Mouse (Mus musculus) midbrain, embryonic 15.5 days (tissue): Measurements from ENCODE around the gene Olfr503. TPM values are rescaled to one million over a fixed set of nuclear protein-coding genes. Genes with fewer than 3 reads are reported as not detected.
"Not testable (repeated sequence)": the region's sequence is repeated elsewhere in the genome, so short reads cannot be mapped to it uniquely, and the experiment has no call there.

Experiments used
- ATAC-seq: fragments of 200-750 bp; cut with Nextera tagmentation; replicated peaks from 2 replicates; pipeline ENCODE4 v1.8.0; 2017; ENCODE audit warnings: moderate TSS enrichment
- H3K27ac ChIP-seq: fragments of 300-500 bp; sonication (generic); 2 replicates; pipeline ENCODE4 v1.5.1; 2015; ENCODE audit warnings: mild to moderate bottlenecking, inconsistent platforms
- H3K27me3 ChIP-seq: fragments of 300-500 bp; sonication (generic); replicated peaks from 2 replicates; pipeline ENCODE4 v1.6.1; 2015; ENCODE audit warnings: inconsistent platforms
- H3K36me3 ChIP-seq: fragments of 300-500 bp; sonication (generic); replicated peaks from 2 replicates; pipeline ENCODE4 v1.6.1; 2015; ENCODE audit warnings: inconsistent platforms
- H3K4me1 ChIP-seq: fragments of 300-500 bp; sonication (generic); 2 replicates; pipeline ENCODE4 v1.6.1; 2015; ENCODE audit warnings: inconsistent platforms
- H3K4me2 ChIP-seq: fragments of 300-500 bp; sonication (generic); 2 replicates; pipeline ENCODE4 v1.6.1; 2015; ENCODE audit warnings: inconsistent platforms, mild to moderate bottlenecking, moderate library complexity
- H3K4me3 ChIP-seq: fragments of 300-500 bp; sonication (generic); 2 replicates; pipeline ENCODE4 v1.5.1; 2015; ENCODE audit warnings: mild to moderate bottlenecking, inconsistent platforms
- H3K9ac ChIP-seq: fragments of 300-500 bp; sonication (generic); 2 replicates; pipeline ENCODE4 v1.6.1; 2015; ENCODE audit warnings: mild to moderate bottlenecking, inconsistent platforms
- H3K9me3 ChIP-seq: fragments of 300-500 bp; sonication (generic); 2 replicates; pipeline ENCODE4 v1.6.1; 2016; ENCODE audit warnings: inconsistent platforms
- WGBS: fragments of 180-500 bp; shearing (Covaris S2); methylation state at CpG from one replicate; pipeline ENCODE4 v1.1.7; 2015; ENCODE audit warnings: mixed read lengths; 5-methylcytosine and 5-hydroxymethylcytosine counted together
- polyA plus RNA-seq: library from polyadenylated mRNA; unstranded; fragments of >200 nt; fragmentation: Nextera tagmentation; extraction: Ambion mirVana; gene quantifications from 2 replicates; pipeline ENCODE4 v1.2.1, GENCODE M21; 2015

Gene Olfr503
- polyA plus RNA-seq = not detected in 2 replicates

DNA sequence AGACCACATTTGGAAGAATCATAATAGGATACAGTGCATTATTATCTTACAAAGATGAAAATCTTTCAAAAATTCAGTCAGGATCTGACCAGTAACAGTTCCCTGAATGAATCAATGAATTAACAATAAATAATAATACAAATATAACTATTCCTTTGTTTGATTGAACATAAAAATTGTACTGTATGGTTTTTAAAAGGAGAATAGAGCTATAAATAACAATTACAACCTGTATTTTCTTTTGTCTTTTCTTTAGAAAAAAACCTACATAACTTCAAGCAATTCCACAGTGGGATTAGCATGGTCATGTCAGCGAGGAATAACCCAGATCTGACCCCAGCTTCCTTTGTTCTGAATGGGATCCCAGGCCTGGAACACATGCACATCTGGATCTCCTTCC lies at the start of gene Olfr503:
TSS of gene Olfr503 (plus strand) at position 301 of the 400 bp plus-strand sequence.
- not testable (repeated sequence) for H3K27me3 ChIP-seq, H3K9ac ChIP-seq, H3K4me3 ChIP-seq, ATAC-seq, H3K4me2 ChIP-seq, H3K36me3 ChIP-seq, H3K4me1 ChIP-seq, H3K9me3 ChIP-seq, H3K27ac ChIP-seq
- whole genome bisulfite sequencing = 60% methylated on average over 1 of the region's 1 CpGs

DNA sequence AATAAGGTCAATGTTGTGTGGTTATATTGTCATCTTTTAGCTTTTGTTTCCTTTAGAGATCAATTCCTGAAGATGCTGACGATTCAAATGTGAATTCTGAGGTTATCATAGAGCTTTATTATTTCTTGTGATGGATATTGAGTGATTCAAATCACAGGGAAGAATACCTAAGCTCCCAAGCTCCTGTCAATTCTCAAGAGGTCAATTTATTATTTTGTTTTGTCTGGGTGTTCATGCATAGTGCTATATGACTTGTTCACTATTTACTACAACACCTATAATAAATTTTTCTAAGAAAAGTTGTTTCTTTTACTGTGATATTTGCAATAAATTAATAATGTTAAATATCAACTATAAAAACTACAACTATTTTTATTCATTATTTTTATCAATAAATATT lies 19.4 kb upstream of the Olfr503 start, which contains the start of gene Olfr502:
TSS of gene Olfr502 (minus strand) at position 101 of the 400 bp plus-strand sequence.
- Histone ChIP-seq H3K4me2 (no peak within 1 kb of the TSS), H3K4me3 (no peak within 1 kb of the TSS), H3K4me1 (no peaks in the 10 kb centered on the region), H3K9me3 (no peaks in the 10 kb centered on the region), H3K36me3 (no peaks in the 10 kb centered on the region), H3K27me3 (no peaks in the 10 kb centered on the region), H3K9ac (no peak within 1 kb of the TSS), H3K27ac (no peak within 1 kb of the TSS)
- ATAC-seq = no peak
- 92% methylated on average over 1 of the region's 1 CpGs for WGBS

DNA sequence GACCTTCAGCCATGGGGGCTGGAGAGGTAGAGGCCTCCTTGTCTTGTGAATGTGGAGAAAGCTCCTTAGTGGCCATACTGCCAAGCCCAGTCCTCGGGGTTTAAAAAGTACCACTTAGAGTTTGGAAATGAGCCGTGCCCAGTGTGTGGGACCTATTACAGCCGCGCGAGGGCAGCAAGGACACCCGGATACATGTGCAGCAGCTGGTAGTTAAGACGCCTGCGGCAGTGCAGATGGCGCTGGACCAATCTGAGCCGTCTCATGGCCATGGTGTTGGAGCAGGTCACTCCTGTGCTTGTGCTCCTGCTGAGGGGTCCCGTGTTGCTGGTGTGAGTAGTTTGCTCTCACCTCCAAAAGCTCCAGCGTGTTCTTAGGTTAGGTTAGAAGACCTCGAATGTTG lies 1.9 kb upstream of the Olfr503 start:
- no peak for ATAC-seq

DNA sequence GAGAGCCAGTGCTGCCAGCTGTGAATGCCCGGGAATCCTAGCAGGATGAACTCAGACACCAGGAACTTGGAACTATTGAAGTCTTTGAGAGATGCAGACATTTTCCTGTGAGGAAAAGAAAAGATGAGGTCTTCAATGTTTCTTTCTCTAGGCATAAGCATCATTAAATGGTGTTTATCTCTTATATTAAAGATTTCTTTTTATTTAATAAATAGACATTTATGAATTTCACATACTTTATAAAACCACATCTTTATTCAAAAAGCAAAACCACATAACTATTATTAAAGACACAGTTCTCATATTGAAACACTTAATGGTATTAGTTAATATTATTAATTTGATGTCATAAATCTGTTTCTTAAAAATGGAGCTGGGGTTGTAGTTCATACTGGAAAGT lies 21.4 kb downstream of the Olfr503 start, which contains the start of gene Olfr504:
TSS of gene Olfr504 (minus strand) at position 101 of the 400 bp plus-strand sequence.
- Histone ChIP-seq H3K4me3 (no peak within 1 kb of the TSS), H3K27ac (no peak within 1 kb of the TSS), H3K4me2 (no peak within 1 kb of the TSS), H3K9ac (no peak within 1 kb of the TSS), H3K27me3 (no peaks in the 10 kb centered on the region), H3K36me3 (no peaks in the 10 kb centered on the region), H3K9me3 (no peaks in the 10 kb centered on the region), H3K4me1 (no peaks in the 10 kb centered on the region)
- no peak for ATAC-seq
- 90% methylated on average over 1 of the region's 1 CpGs for WGBS

More for the DNA sequence above, 1.9 kb upstream of the Olfr503 start:
- 85% methylated on average over 13 of the region's 13 CpGs for WGBS
- no peaks in the 10 kb centered on the region for H3K9me3 ChIP-seq
- H3K27me3 ChIP-seq = no peaks in the 10 kb centered on the region
- no peak overlapping the region for H3K9ac ChIP-seq
- no peaks in the 10 kb centered on the region for H3K4me1 ChIP-seq
- H3K4me2 ChIP-seq = no peak overlapping the region
- H3K4me3 ChIP-seq = no peak overlapping the region
- no peaks in the 10 kb centered on the region for H3K36me3 ChIP-seq
- no peak overlapping the region for H3K27ac ChIP-seq

DNA sequence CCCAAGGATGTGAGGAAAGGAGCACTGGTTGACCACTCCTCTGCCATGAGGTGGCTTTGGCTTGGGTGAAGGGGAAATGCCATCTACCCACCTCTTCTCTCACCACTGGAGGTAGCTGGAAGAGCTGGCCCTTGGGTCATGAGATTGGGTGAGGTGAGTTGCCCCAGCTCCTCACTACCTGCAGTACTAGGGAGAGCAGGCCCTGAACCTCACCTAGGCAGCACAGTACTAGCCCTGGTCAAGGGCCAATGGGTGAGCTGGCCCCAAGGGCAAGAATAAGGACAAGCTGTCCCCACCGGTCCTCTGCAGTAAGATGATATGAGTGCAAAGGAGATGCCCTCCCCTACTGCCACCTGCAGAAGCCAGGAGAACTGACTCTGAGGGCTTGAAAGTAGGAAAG lies 45.5 kb downstream of the Olfr503 start:
- WGBS = 96% methylated on average over 1 of the region's 1 CpGs
- Histone ChIP-seq H3K36me3 (no peaks in the 10 kb centered on the region), H3K4me1 (no peaks in the 10 kb centered on the region), H3K4me3 (no peak overlapping the region), H3K27ac (no peak overlapping the region), H3K9ac (no peak overlapping the region), H3K4me2 (no peak overlapping the region), H3K9me3 (no peaks in the 10 kb centered on the region), H3K27me3 (no peaks in the 10 kb centered on the region)
- ATAC-seq = no peak

Other genes starting within 250 kb of the Olfr503 start
- gene Olfr491, start 231.1 kb upstream of the Olfr503 start, polyA plus RNA-seq = not detected in 2 replicates
- not detected in 2 replicates for gene Olfr492, start 220.9 kb upstream of the Olfr503 start, polyA plus RNA-seq
- not detected in 2 replicates for gene Olfr493, start 197.5 kb upstream of the Olfr503 start, polyA plus RNA-seq
- gene Olfr494, start 179.2 kb upstream of the Olfr503 start, polyA plus RNA-seq = not detected in 2 replicates
- gene Olfr495, start 151.4 kb upstream of the Olfr503 start, polyA plus RNA-seq = not detected in 2 replicates
- gene Olfr497, start 124.1 kb upstream of the Olfr503 start, polyA plus RNA-seq = not detected in 2 replicates
- gene Olfr498, start 79.2 kb upstream of the Olfr503 start, polyA plus RNA-seq = not detected in 2 replicates
- not detected in 2 replicates for gene Olfr502, start 19.5 kb upstream of the Olfr503 start, polyA plus RNA-seq
- gene Olfr504, start 21.3 kb downstream of the Olfr503 start, polyA plus RNA-seq = not detected in 2 replicates
- not detected in 2 replicates for gene Olfr506, start 66.3 kb downstream of the Olfr503 start, polyA plus RNA-seq
- not detected in 2 replicates for gene Olfr507, start 77.3 kb downstream of the Olfr503 start, polyA plus RNA-seq
- not detected in 2 replicates for gene Olfr508, start 85.5 kb downstream of the Olfr503 start, polyA plus RNA-seq
- 0.09 TPM in 1 of 2 replicates, not detected in the other for gene Olfr509, start 107.4 kb downstream of the Olfr503 start, polyA plus RNA-seq
- not detected in 2 replicates for gene Olfr510, start 121.9 kb downstream of the Olfr503 start, polyA plus RNA-seq
- gene Olfr512, start 168.8 kb downstream of the Olfr503 start, polyA plus RNA-seq = not detected in 2 replicates
- not detected in 2 replicates for gene Olfr513, start 206.4 kb downstream of the Olfr503 start, polyA plus RNA-seq